Mouse (Mus musculus) cortical plate, adult 2 months (tissue): ENCODE data around the gene Zfp831.

Source experiments
- CTCF ChIP-seq: fragments of 200-500 bp; IDR thresholded peaks from 2 replicates; pipeline ENCODE4 v1.5.1; 2011; ENCODE audit warnings: mild to moderate bottlenecking, control low read depth, low read length; ENCODE audit not compliant: insufficient read depth; ENCODE audit errors: extremely low read depth
- POLR2A ChIP-seq: fragments of 200-500 bp; IDR thresholded peaks from 2 replicates; pipeline ENCODE4 v1.6.1; 2011; ENCODE audit warnings: mild to moderate bottlenecking, low read length, control low read depth; ENCODE audit not compliant: insufficient read depth; ENCODE audit errors: extremely low read depth

DNA sequence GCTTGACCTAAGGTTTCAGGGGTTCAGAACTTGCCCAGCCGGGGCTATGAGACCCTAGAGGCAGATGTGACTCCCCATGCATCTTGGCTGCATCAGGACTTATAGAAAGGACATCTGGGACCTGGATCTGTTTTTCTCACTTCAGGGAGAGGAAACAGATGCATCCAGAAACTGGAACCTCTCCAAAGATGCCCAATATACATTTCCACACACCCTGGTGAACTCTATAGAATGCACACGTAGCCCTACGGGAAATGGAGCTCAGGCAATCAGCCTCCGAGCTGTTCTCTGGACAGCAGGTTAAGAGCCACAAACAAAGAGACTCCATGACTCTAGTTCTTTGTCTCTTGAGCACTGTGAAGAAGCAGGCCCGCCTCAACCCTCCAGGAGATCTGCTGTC, 37.0 kb upstream of the Zfp831 start:
- TF ChIP-seq POLR2A (no peak), CTCF (no peak)
